Mouse (Mus musculus) adipocyte (in vitro differentiated cells): Measurements from ENCODE around the gene Hist1h4c.
A peak's percentile ranks its signal among the peaks of the same experiment; 100 is the strongest.
"Not testable (repeated sequence)": the region's sequence is repeated elsewhere in the genome, so short reads cannot be mapped to it uniquely, and the experiment has no call there.

Experiments
- DNase-seq: peaks from one replicate; pipeline ENCODE4 v3.0.0-alpha.2; 2016; ENCODE audit warnings: low spot score

Hist1h4c gene

GRCm38 (mm10) chr13:23695514-23695913 lies 2.7 kb downstream of the Hist1h4c start, which contains the start of gene Hist1h1t:
Hist1h1t (plus strand) TSS chr13:23695814.
- DNase-seq, result no peak

- no peak for DNase-seq
Measured at GRCm38 (mm10) chr13:23694956-23695355, 3.3 kb downstream of the Hist1h4c start.

- peak; percentile 40 for DNase-seq
Measured at GRCm38 (mm10) chr13:23693856-23694440, 4.3 kb downstream of the Hist1h4c start.

- DNase-seq, result no peak
Measured at GRCm38 (mm10) chr13:23689459-23689858, 8.8 kb downstream of the Hist1h4c start.

GRCm38 (mm10) chr13:23688956-23689355 lies 9.3 kb downstream of the Hist1h4c start:
- DNase-seq, result no peak

GRCm38 (mm10) chr13:23687907-23688306 lies 10.3 kb downstream of the Hist1h4c start:
- no peak for DNase-seq

GRCm38 (mm10) chr13:23687181-23687580 lies 11.1 kb downstream of the Hist1h4c start:
- no peak for DNase-seq

- DNase-seq, result peak; percentile 50
Measured at GRCm38 (mm10) chr13:23685966-23686365, 12.3 kb downstream of the Hist1h4c start.

GRCm38 (mm10) chr13:23685121-23685861 lies 13.0 kb downstream of the Hist1h4c start:
- peak; percentile 82 for DNase-seq

- peak; percentile 87 for DNase-seq
Measured at GRCm38 (mm10) chr13:23684295-23684945, 13.8 kb downstream of the Hist1h4c start.

GRCm38 (mm10) chr13:23683755-23684281 lies 14.4 kb downstream of the Hist1h4c start, which contains the start of the genes Hist1h2ac and Hist1h2bc:
Hist1h2ac (minus strand) TSS chr13:23683948.
Hist1h2bc (plus strand) TSS chr13:23684199.
- DNase-seq, result peak; percentile 97

GRCm38 (mm10) chr13:23682947-23683754 lies 15.1 kb downstream of the Hist1h4c start:
- not testable (repeated sequence) for DNase-seq

- DNase-seq, result no peak
Measured at GRCm38 (mm10) chr13:23682623-23682946, 15.7 kb downstream of the Hist1h4c start.

- DNase-seq, result no peak
Measured at GRCm38 (mm10) chr13:23681990-23682582, 16.2 kb downstream of the Hist1h4c start.

- DNase-seq, result no peak
Measured at GRCm38 (mm10) chr13:23662536-23662935, 35.7 kb downstream of the Hist1h4c start.

- no peak for DNase-seq
Measured at GRCm38 (mm10) chr13:23659636-23660366, 38.5 kb downstream of the Hist1h4c start.
